Mouse (Mus musculus) retina, adult 2 months (tissue): Measurements from ENCODE around the gene Smok2a.
"Not testable (repeated sequence)": the region's sequence is repeated elsewhere in the genome, so short reads cannot be mapped to it uniquely, and the experiment has no call there.

ENCODE experiments used
- DNase-seq: peaks from one replicate; pipeline ENCODE4 v3.0.0-alpha.2; 2012; ENCODE audit warnings: low read depth, low spot score

Gene Smok2a

DNA sequence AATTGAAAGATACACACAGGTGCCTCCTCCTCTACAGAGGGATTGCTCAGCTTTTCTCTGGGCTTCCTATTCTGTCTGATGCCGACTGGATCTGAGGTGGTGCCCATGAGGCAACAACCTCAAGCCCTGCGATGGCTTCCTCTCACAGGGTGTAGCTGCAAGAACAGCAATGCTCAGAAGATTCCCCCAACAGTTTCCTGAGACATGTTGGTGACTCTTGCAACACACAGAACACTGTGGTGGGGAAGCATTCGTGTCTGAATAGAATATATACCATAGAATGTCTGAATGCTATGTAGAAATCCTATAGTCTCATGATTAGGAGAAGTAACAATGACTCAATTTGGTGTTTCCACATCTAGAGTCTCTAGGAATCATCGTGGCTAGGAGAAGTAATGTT, 6.8 kb upstream of the Smok2a start:
- DNase-seq, result no peak

DNA sequence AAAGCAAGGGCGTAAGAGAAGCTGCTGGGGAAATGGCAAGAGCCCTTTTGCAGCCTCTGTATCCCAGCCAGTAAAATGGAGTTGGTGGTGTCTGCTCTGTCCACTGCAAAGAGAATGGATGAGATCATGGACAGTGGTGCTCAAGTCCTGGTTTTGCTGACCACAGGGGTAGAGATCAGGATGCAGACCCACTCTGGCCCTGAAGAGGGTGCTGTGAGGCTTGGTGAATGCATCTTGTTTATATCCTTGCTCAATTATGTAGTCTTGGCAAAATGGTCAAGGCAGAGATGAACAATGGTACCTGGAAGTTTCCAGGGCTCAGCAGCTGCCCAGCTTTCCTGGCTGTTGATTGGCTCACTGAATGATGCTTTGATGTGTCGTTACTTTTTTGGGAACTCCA, 5.4 kb upstream of the Smok2a start:
- DNase-seq, result no peak

DNA sequence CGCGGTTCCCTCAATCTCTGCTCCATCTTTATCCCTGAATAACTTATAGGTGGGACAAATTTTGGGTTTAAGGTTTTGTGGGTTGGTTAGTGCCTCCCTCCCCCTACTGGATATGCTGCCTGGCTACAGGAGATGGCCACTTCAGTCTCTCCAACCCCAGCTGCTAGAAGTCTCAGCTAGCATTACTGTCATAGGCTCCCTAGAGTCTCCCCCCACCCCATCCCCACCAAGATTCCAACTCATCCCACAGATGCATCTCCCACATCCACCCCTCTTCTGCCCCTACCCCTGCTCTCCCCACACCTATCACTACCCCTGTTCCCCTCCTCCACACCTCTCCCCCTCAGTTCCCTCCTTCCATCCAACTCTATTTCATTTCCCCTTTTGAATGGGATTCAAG, 933 bp downstream of the Smok2a start:
- DNase-seq, result not testable (repeated sequence)

DNA sequence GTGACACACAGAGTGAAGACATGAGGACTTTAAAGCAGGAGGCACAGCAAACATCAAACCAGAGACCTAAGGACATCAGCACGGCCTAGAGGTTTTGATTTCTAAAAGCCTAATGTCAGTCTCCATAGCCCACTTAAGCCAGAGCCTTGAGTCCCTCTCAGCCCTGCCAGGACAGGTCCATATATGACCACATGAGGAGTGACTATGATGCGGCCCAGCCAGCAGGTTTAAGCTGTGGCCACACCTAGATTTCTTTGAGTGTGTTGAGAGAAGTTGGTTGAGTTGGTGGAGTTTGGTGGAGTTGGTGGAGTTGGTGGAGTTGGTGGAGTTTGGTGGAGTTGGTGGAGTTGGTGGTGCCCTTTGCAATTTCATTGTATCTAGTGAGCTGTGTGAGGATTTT, 9.0 kb downstream of the Smok2a start, which contains the start of gene Smok2b:
Gene Smok2b (plus strand): TSS at position 301 of the 400 bp plus-strand sequence.
- DNase-seq, result not testable (repeated sequence)

DNA sequence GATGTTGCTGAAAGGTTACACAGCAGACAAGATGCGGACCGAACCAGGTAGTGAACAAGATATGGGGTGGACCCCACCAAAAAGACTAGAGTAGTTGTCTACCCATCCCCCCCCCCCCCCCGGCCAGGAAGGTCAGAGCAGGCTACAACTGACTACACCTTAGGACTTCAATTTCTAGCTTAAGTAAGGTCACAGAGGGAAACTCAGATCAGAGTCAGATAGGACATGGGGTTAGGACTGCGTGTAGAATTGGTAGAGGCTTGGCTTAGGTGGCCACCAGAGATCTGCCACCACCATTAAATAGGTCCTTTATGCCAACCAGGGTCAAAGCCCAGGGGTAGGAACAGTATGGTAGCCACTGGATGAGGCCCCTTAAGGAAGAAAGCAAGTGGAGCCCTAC, 18.5 kb downstream of the Smok2a start:
- DNase-seq, result not testable (repeated sequence)

DNA sequence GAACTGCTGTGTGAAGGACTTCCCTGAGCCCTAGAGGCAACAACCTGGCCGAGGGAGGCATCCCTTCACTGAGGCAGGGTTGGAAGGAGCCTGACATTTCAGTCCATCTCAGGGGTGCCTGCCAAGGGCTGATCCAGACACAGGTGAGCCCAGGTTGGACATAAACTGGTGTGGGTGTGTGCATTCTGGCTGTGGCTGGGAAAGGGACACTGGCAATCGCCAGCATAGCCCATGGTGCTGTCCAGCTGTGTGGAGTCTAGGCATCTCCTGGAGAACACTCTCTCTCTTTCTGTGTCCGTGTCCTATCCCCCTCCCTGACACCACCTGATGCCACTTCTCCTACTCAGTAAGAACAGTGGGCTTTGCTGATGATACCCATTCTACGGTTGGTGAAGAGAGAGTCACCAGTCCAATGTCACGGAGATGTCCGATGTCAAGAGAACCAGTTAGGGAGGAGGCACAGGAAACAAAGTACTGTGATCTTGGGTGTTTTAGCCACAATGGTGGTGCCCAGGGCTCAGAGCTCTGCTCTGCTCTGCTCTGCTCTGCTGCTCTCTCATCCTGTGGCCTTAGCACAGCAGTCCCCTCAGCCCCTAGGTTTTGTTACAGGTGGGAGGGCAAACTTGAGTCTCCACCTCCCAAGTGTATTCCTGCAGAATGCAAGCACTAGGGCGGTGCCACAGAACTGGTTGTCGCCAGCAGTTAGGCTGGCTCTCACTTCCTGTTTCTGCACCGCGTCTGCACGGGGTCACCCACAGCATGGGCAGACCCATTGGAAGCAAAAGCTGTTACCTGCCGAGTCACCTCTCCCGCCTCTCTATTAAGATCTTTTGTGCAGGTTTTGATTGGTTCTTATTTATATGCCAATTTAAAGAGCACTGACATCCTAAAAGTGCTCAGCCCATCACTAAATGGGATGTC, 20.1 kb downstream of the Smok2a start:
- DNase-seq, result not testable (repeated sequence)

DNA sequence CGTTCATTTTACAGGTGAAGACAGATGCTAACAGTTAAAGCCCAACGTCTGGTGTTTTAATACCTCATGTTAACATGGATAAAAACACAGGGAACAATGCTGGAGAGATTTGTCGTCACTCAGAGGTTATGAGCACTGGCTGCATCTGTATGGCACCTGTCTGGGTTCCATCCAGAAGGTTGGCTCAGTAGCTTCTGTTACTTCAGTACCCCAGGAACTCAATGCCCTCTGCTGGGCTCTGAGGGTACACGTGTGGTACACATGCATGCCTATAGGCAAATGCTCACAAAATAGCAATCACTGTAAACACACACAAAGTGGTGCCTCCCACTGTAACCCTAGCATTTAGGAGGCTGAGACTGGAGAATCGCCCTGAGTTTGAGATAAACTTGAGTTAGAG, 33.8 kb downstream of the Smok2a start:
- DNase-seq, result not testable (repeated sequence)
